Mouse (Mus musculus): ENCODE data around the gene Stam2. TPM values are rescaled to one million over a fixed set of nuclear protein-coding genes. Genes with fewer than 3 reads are reported as not detected.

Gene Stam2
- polyA plus RNA-seq, 1 experiment: not detected

DNA sequence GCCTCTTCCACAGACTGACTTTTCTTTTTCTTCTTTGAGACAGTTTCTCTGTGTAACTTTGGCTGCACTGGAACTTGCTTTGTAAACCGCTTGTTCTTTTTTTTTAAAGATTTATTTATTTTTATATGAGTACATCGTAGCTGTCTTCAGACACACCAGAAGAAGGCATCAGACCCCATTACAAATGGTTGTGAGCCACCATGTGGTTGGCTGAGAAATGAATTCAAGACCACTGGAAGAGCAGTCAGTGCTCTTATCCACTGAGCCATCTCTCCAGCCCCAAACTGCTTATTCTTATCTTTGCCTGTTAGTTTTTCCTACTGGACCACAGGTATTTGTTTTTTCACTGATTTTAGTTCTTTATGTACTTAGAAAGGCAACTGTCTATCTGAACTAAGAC lies 31.3 kb downstream of the Stam2 start:
- H3K27ac ChIP-seq (ENCODE audit: insufficient read depth, low read depth, low read length): no peak overlapping the region
- H3K4me3 ChIP-seq (ENCODE audit: insufficient read depth, low read depth, low read length): no peak overlapping the region
- H3K4me1 ChIP-seq (ENCODE audit: control insufficient read depth, insufficient read depth, low read length): no peaks in the 10 kb centered on the region
- TF ChIP-seq POLR2A (IDR thresholded peaks at IDR 0.05; ENCODE audit: insufficient read depth, low read depth, low read length): no peak
- TF ChIP-seq CTCF (IDR thresholded peaks at IDR 0.05; ENCODE audit: insufficient read depth, low read depth, low read length): no peak
- 32% methylated on average over 2 of the region's 2 CpGs for WGBS

DNA sequence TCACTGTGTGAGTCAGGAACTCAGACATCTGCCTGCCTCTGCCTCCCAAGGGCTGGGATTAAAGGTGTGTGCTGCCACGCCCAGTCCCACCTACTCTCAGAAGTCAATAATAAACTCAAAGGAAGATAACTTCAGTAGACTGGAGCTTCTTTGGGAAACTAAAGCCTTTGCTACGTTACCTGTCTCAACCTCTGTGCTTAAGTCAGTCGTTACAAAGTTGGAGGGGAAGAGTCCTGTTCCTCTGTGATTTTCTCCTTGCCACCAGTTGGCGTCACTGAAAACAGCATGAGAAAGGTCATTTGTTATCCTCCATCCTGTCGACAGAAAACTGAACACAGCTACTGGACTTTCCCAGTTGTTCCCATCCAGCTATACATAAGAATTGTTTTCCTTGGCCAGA lies 32.7 kb downstream of the Stam2 start:
- Histone ChIP-seq H3K4me1 (ENCODE audit: control insufficient read depth, insufficient read depth, low read length) (no peaks in the 10 kb centered on the region), H3K27ac (ENCODE audit: insufficient read depth, low read depth, low read length) (no peak overlapping the region), H3K4me3 (ENCODE audit: insufficient read depth, low read depth, low read length) (no peak overlapping the region)
- WGBS: 95% methylated on average over 5 of the region's 5 CpGs
- TF ChIP-seq CTCF (IDR thresholded peaks at IDR 0.05; ENCODE audit: insufficient read depth, low read depth, low read length) (no peak), POLR2A (IDR thresholded peaks at IDR 0.05; ENCODE audit: insufficient read depth, low read depth, low read length) (no peak)

- H3K27ac ChIP-seq (ENCODE audit: insufficient read depth, low read depth, low read length): no peak overlapping the region
- no peaks in the 10 kb centered on the region for H3K4me1 ChIP-seq (ENCODE audit: control insufficient read depth, insufficient read depth, low read length)
- WGBS: 72% methylated on average over 11 of the region's 11 CpGs
- no peak overlapping the region for H3K4me3 ChIP-seq (ENCODE audit: insufficient read depth, low read depth, low read length)
- TF ChIP-seq POLR2A (IDR thresholded peaks at IDR 0.05; ENCODE audit: insufficient read depth, low read depth, low read length): no peak
- TF ChIP-seq CTCF (IDR thresholded peaks at IDR 0.05; ENCODE audit: insufficient read depth, low read depth, low read length): no peak
These were observed 40.6 kb downstream of the Stam2 start for GRCm38 (mm10) chr2:52701368-52702036.

DNA sequence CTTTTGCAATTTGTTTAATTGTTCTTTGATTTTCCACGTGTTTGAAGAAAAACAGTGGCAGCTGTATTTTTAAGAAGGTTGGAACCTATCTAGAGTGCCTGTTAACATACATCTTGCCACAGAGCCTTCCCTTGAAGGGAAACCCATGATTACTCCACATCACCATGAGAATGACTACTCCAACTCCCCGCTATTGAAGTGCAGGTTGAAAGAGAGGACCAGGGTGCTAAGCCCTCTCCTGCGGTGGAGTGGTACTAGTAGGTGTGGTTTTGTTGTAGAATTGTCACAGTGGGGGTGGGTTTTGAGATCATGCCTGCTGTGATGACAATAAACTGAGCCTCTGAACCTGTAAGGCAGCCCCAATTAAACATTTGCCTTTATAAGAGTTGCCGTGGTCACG lies 41.7 kb downstream of the Stam2 start:
- Histone ChIP-seq H3K27ac (ENCODE audit: insufficient read depth, low read depth, low read length) (no peak overlapping the region), H3K4me3 (ENCODE audit: insufficient read depth, low read depth, low read length) (no peak overlapping the region), H3K4me1 (ENCODE audit: control insufficient read depth, insufficient read depth, low read length) (peaks cover 3% of the 10 kb centered on the region; the same call in 1 of the 2 replicates)
- 68% methylated on average over 5 of the region's 5 CpGs for WGBS
- TF ChIP-seq POLR2A (IDR thresholded peaks at IDR 0.05; ENCODE audit: insufficient read depth, low read depth, low read length) (no peak), CTCF (IDR thresholded peaks at IDR 0.05; ENCODE audit: insufficient read depth, low read depth, low read length) (no peak)

DNA sequence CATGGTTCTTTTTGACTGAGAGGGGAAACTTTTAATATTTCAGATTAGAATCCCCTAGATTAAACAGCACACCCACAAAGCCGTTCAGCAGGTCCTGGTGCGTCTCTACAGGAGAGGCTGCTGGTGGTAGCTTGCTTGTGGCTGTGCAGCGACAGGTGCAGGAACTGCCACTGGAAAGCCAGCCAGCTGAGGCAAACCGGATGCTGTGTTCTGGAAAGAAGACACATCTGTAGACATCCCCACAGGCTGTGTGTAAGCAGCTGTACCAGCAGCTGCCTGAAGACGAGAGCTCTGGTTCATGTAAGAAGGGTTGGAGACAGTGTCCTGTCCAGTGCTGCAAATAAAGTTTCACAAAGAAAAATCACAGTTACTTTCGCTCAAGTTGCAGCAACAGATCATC lies 47.5 kb downstream of the Stam2 start:
- WGBS: 41% methylated on average over 6 of the region's 6 CpGs
- H3K27ac ChIP-seq (ENCODE audit: insufficient read depth, low read depth, low read length): peak overlapping the region; percentile 74
- no peak overlapping the region for H3K4me3 ChIP-seq (ENCODE audit: insufficient read depth, low read depth, low read length)
- TF ChIP-seq CTCF (IDR thresholded peaks at IDR 0.05; ENCODE audit: insufficient read depth, low read depth, low read length): no peak
- no peak for TF ChIP-seq POLR2A (IDR thresholded peaks at IDR 0.05; ENCODE audit: insufficient read depth, low read depth, low read length)
- peaks cover 15% of the 10 kb centered on the region for H3K4me1 ChIP-seq (ENCODE audit: control insufficient read depth, insufficient read depth, low read length)

- no peak for TF ChIP-seq POLR2A (IDR thresholded peaks at IDR 0.05; ENCODE audit: insufficient read depth, low read depth, low read length)
- TF ChIP-seq CTCF (IDR thresholded peaks at IDR 0.05; ENCODE audit: insufficient read depth, low read depth, low read length): no peak
- Histone ChIP-seq H3K4me3 (ENCODE audit: insufficient read depth, low read depth, low read length) (no peak overlapping the region), H3K27ac (ENCODE audit: insufficient read depth, low read depth, low read length) (no peak overlapping the region), H3K4me1 (ENCODE audit: control insufficient read depth, insufficient read depth, low read length) (peaks cover 15% of the 10 kb centered on the region)
- whole genome bisulfite sequencing: 68% methylated on average over 4 of the region's 4 CpGs
These were observed 50.3 kb downstream of the Stam2 start for GRCm38 (mm10) chr2:52691745-52692144.

- no peaks in the 10 kb centered on the region for H3K4me1 ChIP-seq (ENCODE audit: control insufficient read depth, insufficient read depth, low read length)
- no peak overlapping the region for H3K27ac ChIP-seq (ENCODE audit: insufficient read depth, low read depth, low read length)
- TF ChIP-seq CTCF (IDR thresholded peaks at IDR 0.05; ENCODE audit: insufficient read depth, low read depth, low read length) (no peak), POLR2A (IDR thresholded peaks at IDR 0.05; ENCODE audit: insufficient read depth, low read depth, low read length) (no peak)
- no peak overlapping the region for H3K4me3 ChIP-seq (ENCODE audit: insufficient read depth, low read depth, low read length)
- 89% methylated on average over 6 of the region's 6 CpGs for WGBS
These were observed 55.5 kb downstream of the Stam2 start for GRCm38 (mm10) chr2:52686601-52687000.

GRCm38 (mm10) chr2:52677589-52677988 lies 64.5 kb downstream of the Stam2 start:
- Histone ChIP-seq H3K4me3 (ENCODE audit: insufficient read depth, low read depth, low read length) (no peak overlapping the region), H3K27ac (ENCODE audit: insufficient read depth, low read depth, low read length) (no peak overlapping the region), H3K4me1 (ENCODE audit: control insufficient read depth, insufficient read depth, low read length) (peaks cover 5% of the 10 kb centered on the region)
- no peak for TF ChIP-seq CTCF (IDR thresholded peaks at IDR 0.05; ENCODE audit: insufficient read depth, low read depth, low read length)
- WGBS: 62% methylated on average over 4 of the region's 4 CpGs

DNA sequence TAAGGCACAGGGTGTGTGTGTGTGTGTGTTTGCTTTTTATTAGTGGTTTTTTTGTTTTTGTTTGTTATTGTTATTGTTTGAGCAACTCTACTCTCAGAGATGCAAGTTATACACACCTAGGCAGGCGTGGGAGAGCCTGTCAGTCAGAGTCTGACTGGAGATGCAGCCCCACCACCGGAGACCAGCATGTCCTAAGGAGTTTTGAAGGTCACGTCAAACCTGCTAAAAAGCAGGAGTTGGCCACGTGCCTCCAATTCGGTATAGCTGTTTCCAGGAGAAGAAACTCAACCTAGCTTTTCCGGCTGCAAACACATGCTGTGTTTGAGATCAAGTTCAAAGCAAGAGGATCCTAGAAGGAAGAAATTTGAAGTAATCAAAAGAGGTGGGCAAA lies 65.2 kb downstream of the Stam2 start:
- Histone ChIP-seq H3K4me3 (ENCODE audit: insufficient read depth, low read depth, low read length) (peak overlapping the region; percentile 94), H3K4me1 (ENCODE audit: control insufficient read depth, insufficient read depth, low read length) (peaks cover 5% of the 10 kb centered on the region), H3K27ac (ENCODE audit: insufficient read depth, low read depth, low read length) (0 out of 2 replicates have a peak overlapping the region, but pooled peaks have one; percentile 26)
- WGBS: 13% methylated on average over 6 of the region's 6 CpGs
- TF ChIP-seq CTCF (IDR thresholded peaks at IDR 0.05; ENCODE audit: insufficient read depth, low read depth, low read length) (no peak), POLR2A (IDR thresholded peaks at IDR 0.05; ENCODE audit: insufficient read depth, low read depth, low read length) (no peak)
